Mouse (Mus musculus) B cell, adult 2 months (primary cell): ENCODE results near the gene Rfc2.

Source experiments
- DNase-seq, 2 experiments: peaks; one replicate each; pipeline ENCODE4 v3.0.0; 2022

Rfc2 gene

GRCm38 (mm10) chr5:134581146-134581545 lies at the start of gene Rfc2:
TSS of gene Rfc2 (plus strand) at chr5:134581366.
- DNase-seq, result no peak

DNA sequence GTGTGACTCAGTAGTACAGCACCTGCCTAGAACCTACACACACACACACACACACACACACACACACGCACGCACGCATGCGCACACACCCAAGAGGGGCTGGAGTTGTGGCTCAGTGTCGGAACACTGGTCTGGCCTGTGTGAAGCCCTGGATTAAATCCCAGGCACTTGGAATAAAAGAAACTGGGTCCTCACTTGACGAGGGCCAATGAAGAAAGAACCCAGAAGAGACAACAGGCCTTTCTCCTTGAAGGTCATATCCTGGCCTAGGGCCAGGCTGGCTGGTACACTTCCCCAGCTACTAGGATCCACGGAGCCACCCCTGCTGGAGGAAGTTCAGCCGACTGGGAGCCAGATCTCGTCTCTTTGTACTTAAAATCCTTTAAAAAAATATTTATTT lies 49.6 kb upstream of the Rfc2 start:
- DNase-seq, result no peak

DNA sequence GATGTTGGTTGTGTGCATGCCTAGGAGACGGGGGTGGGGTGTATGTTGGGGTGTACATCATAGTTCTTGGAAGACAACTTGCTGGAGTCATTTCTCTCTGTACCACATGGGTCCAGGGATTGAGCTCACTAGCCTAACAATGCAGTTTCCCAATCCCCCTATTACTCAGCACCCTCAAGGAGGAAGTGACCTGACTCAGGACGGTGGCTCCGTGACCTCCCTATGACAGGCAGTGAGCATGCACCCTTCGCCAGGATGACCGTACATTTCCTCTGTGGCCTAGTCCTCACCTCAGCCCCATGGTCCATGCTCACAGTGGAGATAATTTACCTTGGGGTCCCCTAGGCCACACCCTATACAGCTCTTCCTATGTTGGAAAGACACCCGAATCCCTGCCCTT lies 48.7 kb upstream of the Rfc2 start:
- no peak for DNase-seq

GRCm38 (mm10) chr5:134536036-134536435 lies 45.1 kb upstream of the Rfc2 start:
- no peak for DNase-seq

DNA sequence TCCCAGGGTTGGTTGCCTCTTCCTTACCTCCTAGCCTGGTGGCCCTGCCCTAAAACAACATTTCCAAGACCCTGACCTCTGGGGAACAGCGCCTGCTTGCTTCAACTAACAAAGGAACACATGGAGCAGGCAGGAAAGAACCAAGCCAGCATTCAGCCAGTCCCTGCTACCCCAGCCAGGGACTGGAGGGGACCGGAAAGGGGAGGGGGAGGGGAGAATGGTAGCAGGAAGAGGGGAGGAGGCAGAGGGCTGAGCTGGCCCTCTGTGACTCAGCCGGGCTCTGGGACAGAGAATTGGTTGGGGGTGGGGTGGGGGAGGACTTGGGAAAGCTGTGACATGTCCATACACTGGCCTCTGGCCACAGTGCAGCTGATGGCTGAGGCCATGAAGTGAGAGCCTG lies 41.3 kb upstream of the Rfc2 start:
- DNase-seq, result no peak

GRCm38 (mm10) chr5:134540881-134541280 lies 40.3 kb upstream of the Rfc2 start:
- DNase-seq, result no peak

- no peak for DNase-seq
These were observed 39.5 kb upstream of the Rfc2 start for GRCm38 (mm10) chr5:134541640-134542039.

DNA sequence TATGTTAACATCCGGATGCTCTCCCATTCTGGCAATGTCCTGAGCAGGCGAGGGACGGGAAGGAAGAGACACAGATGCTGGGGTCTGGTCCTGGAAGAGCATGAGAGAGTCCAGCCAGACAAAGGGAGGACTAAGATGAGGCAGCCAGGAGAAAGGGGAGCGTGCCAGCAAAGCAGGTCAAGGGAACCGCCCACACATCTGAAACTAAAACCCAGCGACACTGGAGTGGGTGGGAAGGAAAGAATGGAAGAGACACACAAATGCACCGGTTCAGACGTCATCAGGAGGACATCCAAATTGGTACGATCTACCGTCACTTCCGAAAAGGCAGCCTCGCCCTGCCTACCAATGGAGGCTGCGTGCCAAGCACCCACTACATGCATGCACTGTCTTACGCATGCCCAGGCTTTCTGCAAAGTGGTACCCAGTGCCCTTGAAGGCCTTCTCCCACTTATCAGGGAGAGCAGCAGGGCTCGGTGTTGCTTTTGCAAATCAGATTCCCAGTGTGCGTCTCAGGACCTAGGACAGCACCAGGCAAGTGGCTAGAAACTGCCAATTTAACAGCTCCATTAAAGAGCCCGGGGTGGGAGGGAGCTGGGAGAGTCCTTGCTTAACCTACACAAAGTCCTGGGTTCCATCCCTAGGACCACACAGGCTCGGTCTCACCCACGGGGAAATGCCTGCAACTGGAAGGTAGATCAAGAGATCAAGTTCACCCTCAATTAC lies 36.5 kb upstream of the Rfc2 start:
- no peak for DNase-seq

DNA sequence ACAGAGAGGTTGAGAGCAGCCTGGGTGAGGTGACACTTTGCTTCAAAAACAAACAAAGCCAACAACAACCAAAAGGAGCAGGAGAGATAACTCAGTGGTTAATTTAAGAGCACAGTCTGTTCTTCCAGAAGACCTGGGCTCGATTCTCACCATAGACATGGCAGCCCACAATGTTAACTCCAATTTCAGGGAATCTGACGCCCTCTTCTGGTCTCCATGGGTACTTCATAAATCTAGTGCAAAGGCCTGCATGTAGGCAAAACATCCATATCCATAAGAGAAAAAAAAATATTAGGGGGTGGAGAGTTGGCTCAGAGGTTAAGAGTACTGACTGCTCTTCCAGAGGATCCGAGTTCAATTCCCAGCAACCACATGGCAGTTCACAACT lies 35.9 kb upstream of the Rfc2 start:
- peak; percentile 32 to 45 for DNase-seq

DNA sequence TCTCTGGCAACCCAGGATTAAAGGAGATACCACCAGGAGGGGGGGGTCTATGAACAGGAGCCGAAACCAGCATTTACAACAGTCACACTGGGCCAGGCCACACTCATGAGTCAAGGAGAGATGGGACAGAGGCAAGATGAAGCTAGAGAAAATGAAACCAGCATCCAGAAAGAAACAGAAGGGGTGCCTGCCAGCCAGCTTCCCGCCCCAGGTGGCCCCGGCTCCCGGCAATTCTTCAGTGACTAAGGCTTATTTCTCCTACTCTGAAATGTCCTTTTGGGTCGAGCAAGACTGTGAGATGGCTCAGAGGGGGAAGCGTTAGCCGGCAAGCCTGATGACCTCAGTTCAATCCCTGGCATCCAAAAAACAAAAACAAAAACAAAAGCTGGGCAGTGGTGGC lies 34.4 kb upstream of the Rfc2 start:
- no peak for DNase-seq

GRCm38 (mm10) chr5:134548306-134548705 lies 32.9 kb upstream of the Rfc2 start:
- DNase-seq, result no peak

DNA sequence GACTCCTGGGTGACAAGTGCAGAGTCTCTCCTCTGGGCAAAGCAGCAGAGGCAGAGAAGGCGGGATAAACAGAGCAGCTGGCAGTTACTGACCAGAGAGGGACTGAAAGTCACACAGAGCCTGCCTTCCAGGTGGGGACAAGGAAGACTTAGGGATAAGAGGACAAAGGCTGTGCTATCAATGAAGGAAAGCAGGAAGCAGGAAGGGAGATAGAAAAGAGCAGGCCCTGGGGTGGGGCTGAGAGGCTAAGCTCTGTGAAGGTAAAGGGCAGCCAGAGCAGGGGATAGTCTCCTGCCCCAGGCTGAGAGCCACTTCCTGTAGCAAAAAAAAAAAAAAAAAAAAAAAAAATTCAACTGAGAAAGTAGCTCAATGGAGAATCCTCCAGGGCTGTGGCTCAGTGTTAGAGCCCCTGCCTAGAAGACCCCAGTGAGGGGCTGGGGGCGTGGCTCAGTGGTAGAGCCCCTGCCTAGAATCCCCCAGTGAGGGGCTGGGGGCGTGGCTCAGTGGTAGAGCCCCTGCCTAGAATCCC lies 31.5 kb upstream of the Rfc2 start:
- no peak for DNase-seq

DNA sequence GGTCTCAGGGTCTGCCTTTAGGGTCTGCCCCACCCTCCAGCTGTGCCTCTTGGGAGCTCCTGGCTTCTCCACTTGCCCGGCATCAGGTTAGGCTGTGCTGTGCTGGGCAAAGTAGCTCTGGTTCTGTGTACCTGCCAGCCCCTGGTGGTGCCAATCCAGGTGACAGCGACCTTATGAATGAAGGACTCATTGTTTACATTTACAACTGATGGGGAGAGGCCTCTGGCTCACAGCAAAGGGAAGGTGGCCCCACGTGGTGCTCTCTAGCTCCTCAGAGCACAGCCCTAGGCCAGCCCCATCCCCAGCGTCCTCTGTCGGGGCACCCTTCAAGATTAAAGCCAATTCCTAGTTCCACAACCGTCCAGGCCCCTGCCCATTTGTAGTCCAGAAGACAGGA lies 30.3 kb upstream of the Rfc2 start:
- peak; percentile 14 to 22 for DNase-seq

GRCm38 (mm10) chr5:134551233-134552109 lies 29.7 kb upstream of the Rfc2 start:
- DNase-seq, result peak; percentile 17 to 23

GRCm38 (mm10) chr5:134552110-134552972 lies 28.8 kb upstream of the Rfc2 start, which contains the start of gene Clip2:
TSS of gene Clip2 (minus strand) at chr5:134552434.
- DNase-seq, result peak; percentile 88 to 90

DNA sequence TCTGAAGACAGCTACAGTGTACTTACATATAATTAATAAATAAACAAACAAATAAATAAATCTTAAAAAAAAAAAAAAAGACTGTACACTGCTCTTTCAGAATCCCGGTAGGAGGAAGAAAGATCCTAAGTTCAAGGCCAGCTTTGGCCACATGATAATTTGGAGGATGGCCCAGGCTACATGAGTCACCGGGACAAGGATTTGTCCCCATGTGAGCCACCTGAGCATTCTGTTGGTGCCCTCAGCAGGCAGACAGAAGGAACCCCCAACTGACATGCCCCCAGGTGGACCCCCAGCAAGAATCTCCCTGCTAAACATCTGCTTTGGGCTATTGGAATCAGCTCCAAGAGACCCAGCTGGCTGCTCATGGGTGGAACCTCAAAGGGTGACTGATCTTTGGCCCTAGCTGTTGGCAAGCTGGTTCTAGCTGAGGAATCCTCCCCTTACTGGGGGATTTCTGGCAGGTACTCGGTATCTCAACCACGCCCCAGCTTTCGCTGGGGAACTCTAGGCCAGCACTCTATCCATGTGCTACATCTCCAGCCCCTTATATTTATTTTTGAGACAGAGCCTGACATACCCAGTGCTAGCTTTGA lies 27.1 kb upstream of the Rfc2 start:
- DNase-seq, result no peak

DNA sequence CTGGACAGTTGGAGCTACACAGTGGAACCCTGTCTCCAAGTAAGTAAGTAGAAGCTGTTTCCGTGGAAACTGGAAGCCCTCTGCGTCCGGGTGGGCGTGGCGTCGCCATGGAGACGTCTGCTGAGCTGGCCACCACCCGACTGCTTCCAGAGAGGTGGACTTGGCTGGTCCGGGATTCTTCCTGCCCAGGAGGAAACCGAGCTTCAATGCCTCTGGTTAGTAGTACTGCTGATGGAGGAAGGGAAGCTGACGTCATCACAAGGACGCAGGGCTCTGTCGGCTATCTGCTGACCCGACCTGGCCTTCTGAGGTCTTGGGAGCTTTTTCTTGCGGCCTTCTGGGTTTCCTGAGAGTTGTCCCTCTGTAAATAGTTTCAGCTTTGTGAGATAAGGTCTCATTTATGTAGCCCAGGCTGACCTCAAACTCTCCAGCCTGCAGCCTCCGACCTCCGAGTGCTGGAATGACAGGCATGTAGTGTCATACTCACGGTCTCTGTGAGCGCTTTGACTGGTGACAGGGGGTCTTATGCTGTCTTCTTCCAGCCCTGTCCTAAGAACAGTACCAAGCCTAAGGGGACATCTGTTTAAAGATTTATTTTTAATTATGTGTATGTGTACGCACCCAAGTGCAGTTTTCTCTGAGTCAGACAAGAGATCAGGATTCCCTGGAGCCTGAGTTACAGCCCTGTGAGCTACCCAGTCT lies 25.6 kb upstream of the Rfc2 start:
- peak; percentile 52 to 55 for DNase-seq

GRCm38 (mm10) chr5:134560071-134560449 lies 21.1 kb upstream of the Rfc2 start, which contains the start of gene Syna:
TSS of gene Syna (minus strand) at chr5:134560171.
- DNase-seq, result no peak

- DNase-seq, result no peak
These were observed 20.6 kb upstream of the Rfc2 start for GRCm38 (mm10) chr5:134560450-134561171.

- DNase-seq, result no peak
These were observed 16.9 kb upstream of the Rfc2 start for GRCm38 (mm10) chr5:134564272-134564671.

- no peak for DNase-seq
These were observed 15.5 kb upstream of the Rfc2 start for GRCm38 (mm10) chr5:134565696-134566095.
